Mouse (Mus musculus) megakaryocyte, adult 5-6 weeks (primary cell): ENCODE results near the gene Ablim2. TPM values are rescaled to one million over a fixed set of nuclear protein-coding genes. Genes with fewer than 3 reads are reported as not detected.

ENCODE experiments used
- ATAC-seq: 2 replicates; pipeline ENCODE4 v1.8.0; 2016; ENCODE audit warnings: mild to moderate bottlenecking, inconsistent platforms; ENCODE audit not compliant: poor library complexity, severe bottlenecking
- total RNA-seq, 2 experiments: library from RNA; stranded (forward) in 1 of 2; stranded (reverse) in 1 of 2; fragments of 153-499, 151-499 nt in 1 of 2; fragments of 221-1000, 200-1000 nt in 1 of 2; gene quantifications; 2 replicates each; pipeline versions ENCODE4 v1.2.3 to v1.2.4; 2015 to 2017

The Ablim2 gene
- total RNA-seq, 2 experiments from 2014 or later = 0.04 TPM; not detected in 1

DNA sequence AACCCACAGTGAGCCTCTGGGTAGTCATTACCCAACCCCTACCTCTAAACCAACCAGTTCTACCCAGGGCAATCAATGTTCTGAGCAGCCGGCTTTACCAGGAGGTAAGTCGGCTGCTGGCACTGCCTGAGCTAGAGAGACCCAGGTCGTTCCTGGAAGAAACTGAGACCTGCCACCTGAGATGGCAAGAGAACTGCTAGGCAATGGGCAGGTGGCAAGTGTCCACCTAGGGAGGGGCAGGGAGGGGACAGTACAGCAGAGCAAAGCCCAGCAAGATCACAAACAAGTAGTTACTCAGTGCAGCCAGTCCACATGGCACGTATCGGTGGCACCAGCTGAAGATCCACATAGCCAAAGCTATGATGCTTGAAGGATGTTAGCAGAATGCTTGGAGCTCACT lies 118.6 kb downstream of the Ablim2 start:
- no peak for ATAC-seq

DNA sequence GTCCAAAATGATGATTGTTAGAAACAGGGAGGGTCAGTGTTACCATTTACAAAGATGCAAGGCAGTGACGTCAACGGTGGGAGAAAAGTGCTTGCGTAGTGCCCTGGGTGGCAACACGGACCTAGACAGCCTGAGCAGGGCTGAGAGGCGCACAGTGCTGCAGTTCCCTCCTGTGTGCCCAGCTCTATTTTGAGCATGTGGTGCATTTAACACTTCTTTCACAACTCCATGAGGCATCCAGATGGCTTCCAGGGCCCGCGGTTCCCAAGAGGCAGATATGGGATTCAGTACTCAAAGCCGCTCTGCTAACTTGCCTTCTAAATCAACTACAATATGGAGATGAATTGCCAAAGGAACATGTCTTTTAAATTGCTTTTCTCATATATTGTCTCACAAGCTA lies 121.5 kb downstream of the Ablim2 start:
- no peak for ATAC-seq

DNA sequence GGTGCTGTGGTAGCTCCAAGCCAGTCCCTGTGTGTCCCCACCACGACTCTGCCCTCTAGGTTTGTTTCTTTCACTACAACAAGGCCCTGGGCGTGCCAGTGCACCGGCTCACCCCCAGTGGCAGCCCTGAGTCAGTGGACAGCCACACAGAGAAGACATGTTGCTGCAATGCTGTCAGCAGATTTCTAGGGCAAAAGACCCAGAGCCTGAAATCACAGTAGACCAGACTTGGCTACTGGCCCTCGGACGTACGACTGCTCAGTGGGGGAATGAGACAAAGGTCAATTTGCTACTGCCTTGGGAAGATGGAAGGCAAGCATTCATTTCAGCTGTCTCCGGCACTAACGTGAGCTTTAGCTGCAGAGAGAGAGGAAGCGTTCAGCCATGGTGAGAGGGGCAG lies 124.7 kb downstream of the Ablim2 start:
- no peak for ATAC-seq

DNA sequence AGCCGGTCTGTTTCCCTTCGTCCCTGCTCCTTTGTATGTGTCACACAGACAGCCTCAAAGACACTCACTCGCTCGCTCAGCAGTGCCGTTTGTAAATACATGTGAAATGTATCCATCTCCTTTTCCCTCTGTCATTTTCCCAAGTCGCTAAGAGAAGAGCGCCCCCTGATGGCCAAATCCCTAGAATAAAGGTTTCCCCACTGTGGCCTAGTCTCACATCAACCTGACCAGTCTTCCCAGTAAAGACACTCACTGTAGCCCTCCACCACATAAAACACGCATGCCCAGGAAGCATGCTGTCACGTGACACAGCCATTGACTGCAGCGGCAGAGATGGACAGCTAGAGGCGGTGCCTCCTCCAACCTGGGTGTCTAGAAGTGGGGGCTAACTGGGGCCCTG lies 126.6 kb downstream of the Ablim2 start:
- ATAC-seq = no peak

DNA sequence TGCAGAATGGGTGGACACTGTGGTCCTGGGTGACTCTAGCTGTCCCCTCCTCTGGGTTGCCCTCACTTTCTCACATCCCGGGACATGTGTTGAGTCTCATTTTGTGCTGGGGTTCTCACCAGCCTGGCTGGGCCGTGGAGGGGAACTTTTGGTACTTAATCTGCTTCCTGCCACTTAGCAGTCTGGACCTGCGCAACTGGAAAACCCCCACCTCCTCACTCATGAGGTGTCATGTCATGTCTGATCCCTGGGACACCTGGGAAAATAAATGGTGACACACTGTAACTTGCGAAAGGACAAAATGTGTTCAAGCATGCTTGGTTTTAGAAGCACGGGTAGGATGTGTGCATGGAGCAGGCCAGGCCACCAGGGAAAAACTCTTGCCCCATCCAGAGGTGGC lies 127.0 kb downstream of the Ablim2 start:
- ATAC-seq = no peak

DNA sequence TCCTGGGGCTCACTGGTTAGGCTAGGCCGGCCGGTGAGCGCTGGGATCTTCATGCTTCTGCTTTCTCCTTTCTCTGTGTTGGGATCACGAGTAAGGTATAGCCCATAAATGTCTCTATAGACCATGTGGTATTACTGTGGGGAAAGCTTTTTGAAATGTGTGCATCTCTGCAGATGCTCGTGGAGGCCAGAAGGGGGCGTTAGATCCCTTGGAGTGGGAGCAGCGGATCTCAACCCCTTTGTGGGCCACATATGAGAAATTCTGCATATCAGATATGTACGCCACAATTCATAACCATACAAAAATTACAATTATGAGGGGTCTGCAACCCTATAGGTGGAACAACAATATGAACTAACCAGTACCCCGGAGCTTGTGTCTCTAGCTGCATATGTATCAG lies 131.3 kb downstream of the Ablim2 start:
- ATAC-seq = no peak

DNA sequence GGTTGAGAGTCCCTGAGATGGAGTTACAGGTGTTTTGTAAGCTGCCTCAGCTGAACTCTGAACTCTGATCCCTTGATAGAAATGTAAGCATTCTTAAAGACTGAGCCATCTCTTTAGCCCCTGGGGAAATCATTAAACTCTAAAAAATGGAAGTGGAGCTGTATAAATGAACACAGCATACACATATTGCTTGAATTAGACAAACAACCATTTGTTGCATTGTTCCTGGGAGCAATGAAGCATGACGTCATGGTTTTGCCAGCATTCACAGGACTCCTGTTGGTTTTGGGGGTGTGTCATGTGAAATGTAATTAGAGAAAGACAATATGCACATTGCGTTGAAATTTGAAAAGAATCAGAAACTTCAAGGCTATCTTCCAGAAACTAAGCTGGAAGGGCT lies 132.0 kb downstream of the Ablim2 start:
- no peak for ATAC-seq

DNA sequence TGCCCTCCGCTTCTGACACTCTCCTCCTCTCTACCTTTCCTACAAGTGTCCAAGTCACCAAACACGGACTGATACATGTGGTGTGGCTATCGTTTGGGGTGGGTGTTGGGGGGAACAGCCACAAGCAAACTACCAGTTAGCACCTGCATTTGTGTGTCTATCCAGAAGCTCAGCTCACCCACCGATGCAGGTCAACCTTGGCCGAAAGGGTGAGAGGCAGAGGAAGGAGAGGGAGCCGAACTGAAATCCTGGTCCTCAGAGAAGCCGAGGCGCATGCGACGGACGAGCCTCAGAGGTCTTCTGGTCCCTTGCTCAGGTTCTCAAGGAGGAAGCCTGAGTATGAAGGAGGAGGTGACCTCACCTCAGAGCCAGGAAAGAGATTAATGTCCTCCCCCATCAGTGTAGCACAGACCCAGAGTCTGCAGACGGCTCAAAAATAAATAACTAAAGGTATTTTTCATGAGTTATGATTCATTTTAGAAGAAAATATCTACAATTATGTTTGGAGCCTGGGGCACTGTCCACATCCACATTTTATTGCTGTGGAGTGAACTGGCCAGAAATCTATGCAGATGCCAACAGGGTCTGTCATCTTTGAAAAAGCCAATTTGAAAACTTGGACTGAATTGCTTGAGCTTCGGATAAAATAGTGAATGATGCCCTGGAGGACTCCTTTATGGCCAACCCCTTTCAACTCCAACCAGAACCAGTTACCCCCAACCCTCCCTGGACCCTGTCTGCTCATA lies 133.5 kb downstream of the Ablim2 start:
- no peak for ATAC-seq

DNA sequence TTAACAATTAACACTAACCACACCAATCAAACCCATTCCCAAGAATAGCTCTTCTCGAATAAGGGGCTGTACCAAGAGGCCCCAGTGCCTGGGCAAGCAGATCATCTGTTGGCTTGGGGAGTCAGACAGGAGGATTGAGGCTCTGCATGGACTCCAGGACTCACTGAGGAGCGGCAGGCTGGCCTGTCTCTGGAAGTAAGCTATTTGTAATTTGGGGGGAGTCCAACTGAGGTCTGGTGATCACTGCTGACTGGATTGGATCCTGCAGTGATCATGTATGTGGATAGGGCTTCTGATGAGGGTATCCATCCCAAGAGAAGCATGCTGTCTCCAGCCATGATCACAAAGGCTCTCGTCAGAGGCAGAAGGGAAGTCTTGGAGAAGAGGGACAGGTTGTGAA lies 134.7 kb downstream of the Ablim2 start:
- ATAC-seq = no peak

DNA sequence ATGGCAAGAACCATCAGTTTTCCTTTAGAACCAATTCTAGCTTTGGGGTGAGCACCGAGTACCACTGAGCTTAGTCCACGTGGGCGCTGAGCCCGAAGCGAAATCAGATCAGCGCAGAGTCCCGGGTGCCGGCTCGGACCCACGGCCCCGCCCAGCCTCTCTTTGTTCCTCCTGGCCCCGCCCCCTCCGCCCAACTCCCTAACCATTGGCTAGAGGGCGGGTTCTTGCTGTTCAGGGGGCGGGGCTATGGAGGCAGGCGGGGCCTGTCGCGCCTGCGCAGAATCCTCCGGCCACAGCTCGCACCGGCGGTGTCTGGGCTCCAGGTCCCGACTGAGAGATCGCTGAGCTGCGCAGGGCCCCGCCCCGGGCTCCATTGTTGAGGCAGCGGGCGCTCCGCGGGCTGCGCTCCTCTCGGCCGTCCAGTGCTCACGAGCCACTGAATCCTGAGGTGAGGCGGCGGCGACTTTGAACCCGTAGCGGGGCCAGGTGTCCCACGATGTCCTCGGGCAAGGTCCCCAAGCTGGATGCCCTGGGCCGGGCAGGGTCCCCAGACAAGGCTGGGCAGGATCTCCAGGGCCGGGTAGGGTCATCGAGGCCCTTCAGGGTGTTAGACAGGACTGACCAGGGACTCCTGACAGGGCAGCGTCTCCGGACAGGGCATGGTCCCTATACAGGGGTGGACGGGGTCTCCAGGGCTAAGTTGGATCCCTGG lies 135.6 kb downstream of the Ablim2 start, which contains the start of gene Afap1:
TSS of gene Afap1 (plus strand) at position 227 of the 712 bp plus-strand sequence.
- ATAC-seq = peak; percentile 91

DNA sequence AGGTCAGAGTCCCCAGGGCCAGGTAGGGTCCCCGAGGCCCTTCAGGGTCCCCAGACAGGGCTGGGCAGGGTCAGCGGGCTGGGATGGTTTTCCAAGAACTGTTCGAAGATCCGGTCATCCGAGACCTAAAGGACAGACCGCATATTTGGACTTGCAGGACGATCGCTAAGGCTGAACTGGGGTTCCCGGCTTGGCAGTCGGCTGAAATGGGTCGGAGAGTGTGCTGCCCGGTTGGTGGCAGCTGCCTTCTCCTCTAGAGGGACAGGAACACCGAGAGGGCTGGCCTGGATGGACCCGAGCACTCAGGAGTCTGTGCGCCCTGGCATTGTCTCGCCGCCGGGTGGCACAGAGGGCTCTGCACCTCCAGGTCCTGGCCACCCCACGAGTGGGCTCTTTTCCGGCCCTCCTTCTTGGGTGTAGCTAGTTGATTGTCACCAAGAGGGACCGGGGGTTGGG lies 136.2 kb downstream of the Ablim2 start:
- ATAC-seq = peak; percentile 39

DNA sequence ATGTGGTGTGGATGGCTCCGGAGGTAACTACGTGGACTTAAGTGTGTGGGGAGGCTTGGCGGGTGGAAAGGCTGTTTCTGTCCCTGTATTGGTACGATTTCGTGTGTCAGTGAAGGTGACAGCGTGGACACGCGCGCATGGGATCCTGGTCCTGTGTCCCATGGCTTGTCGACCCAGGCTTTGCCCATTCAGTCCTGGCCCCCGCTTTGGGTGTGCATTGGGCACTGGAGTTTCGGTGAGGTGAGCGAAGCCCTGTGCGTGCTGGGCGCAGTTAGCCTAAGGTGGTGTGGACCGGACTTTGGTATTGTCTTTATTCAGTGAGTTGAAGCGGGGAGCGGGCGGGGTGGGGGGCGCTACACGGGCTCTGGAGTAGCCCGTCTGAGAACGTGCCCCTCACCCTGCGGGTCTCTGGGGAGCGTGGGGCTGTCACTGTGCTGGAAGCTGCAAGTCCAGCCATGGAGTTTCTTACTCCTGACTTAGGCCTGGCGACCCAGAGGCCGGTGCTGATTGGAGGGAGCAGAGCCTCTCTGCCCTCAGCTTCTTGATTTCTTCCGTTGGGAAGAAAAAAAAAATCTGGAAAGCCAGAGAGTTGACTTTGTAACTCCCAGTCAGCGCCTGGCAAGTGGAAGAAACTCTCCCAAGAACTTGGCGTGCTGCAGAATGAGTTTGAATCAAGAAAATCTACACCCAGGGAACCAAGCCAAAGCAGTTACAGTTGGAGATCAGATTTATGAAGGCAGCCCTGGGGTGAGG lies 136.8 kb downstream of the Ablim2 start:
- no peak for ATAC-seq

DNA sequence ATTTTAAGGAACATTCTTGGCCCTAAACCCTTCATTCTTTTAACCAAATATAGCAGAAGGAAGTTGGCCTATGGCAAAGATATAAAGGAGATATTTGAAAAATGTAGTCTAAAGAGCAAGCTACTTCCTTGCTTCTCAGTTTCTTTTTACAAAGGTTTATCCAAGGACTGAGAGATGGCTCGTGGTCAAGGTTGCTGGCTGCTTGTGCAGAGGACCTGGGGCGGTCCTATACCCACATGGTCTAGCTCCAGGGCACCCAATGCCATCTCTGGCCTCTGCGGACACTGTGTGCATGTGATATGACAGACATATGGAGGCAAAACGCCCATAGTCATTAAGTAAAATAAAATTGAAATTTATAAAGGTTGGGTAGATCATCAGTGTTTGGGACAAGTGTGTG lies 138.2 kb downstream of the Ablim2 start:
- ATAC-seq = no peak

DNA sequence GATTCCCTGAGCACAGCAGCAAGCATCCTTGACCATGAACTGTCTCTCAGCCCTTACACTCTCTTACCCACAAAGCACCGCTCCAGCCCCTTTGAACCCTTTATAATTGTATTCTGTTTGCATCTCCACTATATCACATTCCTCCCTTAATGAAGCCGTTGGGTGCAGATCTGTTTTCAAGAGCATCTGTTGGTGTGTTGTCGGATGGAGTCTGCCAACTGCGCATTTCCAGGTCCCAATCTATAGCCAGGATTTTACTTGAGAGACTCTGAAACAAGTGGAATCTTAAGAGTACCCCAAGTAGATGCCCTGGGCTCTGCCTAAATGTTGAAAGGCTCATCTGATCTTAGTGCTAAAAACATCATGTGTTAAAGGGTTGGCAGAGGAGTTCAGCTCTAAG lies 138.9 kb downstream of the Ablim2 start:
- ATAC-seq = no peak

DNA sequence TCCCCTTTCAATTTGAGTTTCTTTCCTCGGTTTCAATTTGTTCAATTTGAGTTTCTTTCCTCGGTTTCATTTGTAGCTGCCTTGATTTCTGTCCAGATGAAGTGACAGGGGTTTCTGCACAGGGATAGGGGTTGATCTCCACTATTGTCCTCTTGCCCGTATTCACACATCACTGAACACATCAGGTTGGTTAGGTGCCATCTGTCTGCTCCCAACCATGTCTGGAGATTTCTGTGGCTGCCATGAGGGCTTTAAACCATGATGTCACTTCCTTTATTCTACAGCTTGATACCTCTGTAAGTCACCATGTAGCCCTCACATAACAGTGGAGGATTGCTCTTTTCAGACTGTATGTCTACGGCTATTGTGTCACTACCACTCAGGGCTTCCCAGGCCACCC lies 139.5 kb downstream of the Ablim2 start:
- no peak for ATAC-seq

DNA sequence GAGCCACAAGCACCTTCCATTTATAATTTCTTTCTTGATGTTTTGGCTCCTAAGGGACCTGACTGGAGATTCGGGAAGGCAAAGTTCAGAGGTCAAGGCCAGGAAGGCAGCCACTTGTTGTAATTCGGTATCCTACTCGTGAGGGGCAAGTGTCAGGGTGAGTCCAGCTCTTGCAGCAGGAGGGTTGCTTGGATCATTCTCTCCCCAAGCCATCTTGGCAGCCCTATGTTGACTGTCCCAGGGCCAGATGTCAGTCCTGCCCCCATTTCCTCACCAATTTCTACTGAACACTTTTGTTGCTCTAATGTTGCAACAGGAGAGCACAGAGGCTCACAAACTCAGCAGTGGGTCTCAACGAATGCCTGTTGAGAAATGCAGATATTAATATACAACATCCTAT lies 140.4 kb downstream of the Ablim2 start:
- no peak for ATAC-seq

DNA sequence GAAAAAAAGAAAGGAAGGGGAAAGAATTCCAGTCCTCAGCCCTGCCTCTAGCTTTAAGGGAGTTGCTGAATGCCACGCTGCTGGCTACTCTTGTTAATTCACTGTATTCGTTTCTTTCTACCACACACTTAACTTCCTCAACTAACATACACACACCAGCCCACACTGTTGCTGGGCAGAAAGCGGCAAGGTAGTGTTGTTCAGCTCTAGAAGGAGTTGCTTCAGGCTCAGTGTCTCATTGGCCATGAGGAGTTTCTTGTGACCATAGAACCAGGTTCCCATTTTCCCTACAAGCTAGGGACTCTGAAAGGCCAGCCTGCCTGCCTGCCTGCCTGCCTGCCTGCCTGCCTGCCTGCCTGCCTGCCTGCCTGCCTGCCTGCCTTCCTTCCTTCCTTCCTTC lies 141.3 kb downstream of the Ablim2 start:
- ATAC-seq = peak; percentile 53

DNA sequence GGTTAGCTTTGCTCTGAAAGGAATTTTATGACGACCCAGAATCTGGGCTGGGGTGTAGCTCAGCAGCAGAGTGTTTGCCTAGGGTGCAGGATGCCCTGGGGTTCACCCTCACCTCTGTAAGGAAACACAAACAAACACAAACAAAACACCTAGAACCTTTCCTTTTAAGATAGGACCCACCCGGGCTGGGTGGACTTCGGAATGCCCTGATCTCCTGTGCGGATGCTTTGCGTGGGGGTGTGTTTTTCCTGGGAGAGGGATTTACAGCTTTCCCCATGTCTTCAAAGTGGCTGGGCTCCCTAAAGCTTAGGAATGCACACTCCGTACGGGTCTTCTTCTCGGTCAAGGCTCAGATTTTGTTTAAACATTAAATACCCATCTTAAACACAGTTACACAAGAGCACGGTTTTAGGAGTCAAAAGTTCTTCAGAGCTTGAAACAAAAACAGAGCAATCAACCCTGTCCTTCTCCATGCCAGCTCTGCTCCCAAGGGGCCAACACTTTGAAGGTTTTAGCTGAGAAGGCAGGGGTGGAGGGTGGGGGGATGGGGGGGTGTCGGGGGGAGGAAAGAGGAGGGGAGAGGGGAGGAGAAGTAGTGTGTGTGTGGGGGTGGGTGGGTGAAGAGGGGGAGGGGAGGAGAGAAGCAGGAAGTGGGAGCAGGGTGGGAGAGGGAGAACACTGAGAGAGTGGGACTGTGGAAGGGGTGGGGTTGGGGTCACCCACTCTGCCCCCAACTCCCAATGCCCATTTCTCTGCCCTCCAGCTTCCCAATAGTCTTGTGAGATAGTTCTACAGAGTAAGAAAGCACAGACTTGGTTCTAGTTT lies 142.9 kb downstream of the Ablim2 start:
- no peak for ATAC-seq

DNA sequence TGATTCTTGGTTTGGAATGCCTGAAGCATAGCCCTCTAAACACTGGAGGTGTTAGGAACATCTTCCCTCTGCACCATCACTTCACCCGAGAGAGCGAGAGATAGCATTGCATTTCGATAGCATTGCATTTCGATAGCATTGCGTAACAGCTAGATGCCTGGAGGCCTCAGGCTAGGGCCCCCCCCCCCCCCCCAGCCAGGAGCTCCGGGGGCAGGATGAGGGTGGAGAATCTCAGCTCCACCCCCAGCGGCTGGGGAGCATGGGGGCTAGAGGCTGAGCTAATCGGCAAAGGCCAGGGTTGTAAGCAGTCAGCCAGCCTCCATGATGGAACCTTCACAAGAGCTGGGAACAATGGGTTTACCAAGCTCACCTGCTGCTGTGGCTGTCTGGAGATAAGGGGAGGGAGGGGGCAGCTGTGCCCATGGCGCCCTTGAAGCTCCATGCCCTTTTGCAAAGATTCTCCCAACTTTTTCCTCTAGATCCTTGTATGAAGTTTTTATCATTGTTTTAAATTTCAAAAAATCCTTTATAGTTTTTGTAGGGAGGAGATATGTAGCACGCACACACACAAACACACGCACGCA lies 143.6 kb downstream of the Ablim2 start:
- no peak for ATAC-seq

DNA sequence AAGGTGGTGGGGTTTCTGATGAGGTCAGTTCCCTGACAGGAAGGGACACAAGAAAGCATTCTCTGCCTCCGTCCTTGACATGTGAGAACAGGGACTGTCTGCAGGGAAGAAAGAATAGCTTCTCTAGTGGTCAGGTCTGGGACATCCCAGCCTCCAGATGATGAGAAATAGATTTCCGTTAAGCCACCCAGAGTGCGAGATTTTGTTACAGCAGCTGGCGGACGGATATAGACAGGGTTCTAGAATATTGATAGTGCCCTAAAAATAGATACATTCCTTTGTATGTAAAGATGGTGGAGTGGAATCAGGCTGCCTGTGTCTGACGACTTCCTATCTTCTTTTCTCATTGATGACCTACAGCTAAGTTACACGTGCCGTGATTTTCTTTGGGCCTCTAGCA lies 145.8 kb downstream of the Ablim2 start:
- ATAC-seq = no peak
